Mouse (Mus musculus) spleen, adult 12 weeks (tissue): ENCODE data around the gene Pla2g7.
"Not testable (repeated sequence)": the region's sequence is repeated elsewhere in the genome, so short reads cannot be mapped to it uniquely, and the experiment has no call there.

Source experiments
- DNase-seq: peaks from one replicate; pipeline ENCODE4 v3.0.0; 2022; ENCODE audit warnings: low spot score

Gene Pla2g7

GRCm38 (mm10) chr17:43567992-43568888, at the start of gene Pla2g7:
Gene Pla2g7, plus strand, starts transcription at chr17:43568098.
- DNase-seq: no peak

GRCm38 (mm10) chr17:43518644-43519409, 49.1 kb upstream of the Pla2g7 start:
- DNase-seq: no peak

GRCm38 (mm10) chr17:43520166-43520565, 47.7 kb upstream of the Pla2g7 start:
- no peak for DNase-seq

GRCm38 (mm10) chr17:43530507-43530906, 37.4 kb upstream of the Pla2g7 start:
- DNase-seq: no peak

- no peak for DNase-seq
Observed at GRCm38 (mm10) chr17:43531192-43531591, 36.7 kb upstream of the Pla2g7 start.

GRCm38 (mm10) chr17:43534362-43535222, 33.3 kb upstream of the Pla2g7 start:
- DNase-seq: no peak

GRCm38 (mm10) chr17:43536841-43537240, 31.1 kb upstream of the Pla2g7 start:
- not testable (repeated sequence) for DNase-seq

- no peak for DNase-seq
Observed at GRCm38 (mm10) chr17:43538767-43539166, 29.1 kb upstream of the Pla2g7 start.

- no peak for DNase-seq
Observed at GRCm38 (mm10) chr17:43543539-43543938, 24.4 kb upstream of the Pla2g7 start, which contains the start of gene Ankrd66. Gene Ankrd66, minus strand, starts transcription at chr17:43543639.

GRCm38 (mm10) chr17:43544040-43544439, 23.9 kb upstream of the Pla2g7 start:
- no peak for DNase-seq

GRCm38 (mm10) chr17:43551122-43551630, 16.7 kb upstream of the Pla2g7 start:
- no peak for DNase-seq

- no peak for DNase-seq
Observed at GRCm38 (mm10) chr17:43554516-43555403, 13.1 kb upstream of the Pla2g7 start.

GRCm38 (mm10) chr17:43557104-43557503, 10.8 kb upstream of the Pla2g7 start:
- no peak for DNase-seq

- peak; percentile 1 for DNase-seq
Observed at GRCm38 (mm10) chr17:43557541-43558090, 10.3 kb upstream of the Pla2g7 start.

- no peak for DNase-seq
Observed at GRCm38 (mm10) chr17:43558678-43559077, 9.2 kb upstream of the Pla2g7 start.

GRCm38 (mm10) chr17:43563192-43563987, 4.5 kb upstream of the Pla2g7 start:
- no peak for DNase-seq

GRCm38 (mm10) chr17:43567593-43567991, 306 bp upstream of the Pla2g7 start:
- DNase-seq: no peak

- DNase-seq: no peak
Observed at GRCm38 (mm10) chr17:43569287-43569686, 1.4 kb downstream of the Pla2g7 start.

GRCm38 (mm10) chr17:43573624-43574073, 5.8 kb downstream of the Pla2g7 start:
- no peak for DNase-seq
